Mouse (Mus musculus) hindbrain, embryonic 16.5 days (tissue): ENCODE measurements around the gene Helt. TPM values are rescaled to one million over a fixed set of nuclear protein-coding genes. Genes with fewer than 3 reads are reported as not detected.

Experiments
- ATAC-seq: fragments of 200-750 bp; cut with Nextera tagmentation; 2 replicates; pipeline ENCODE4 v1.8.0; 2017; ENCODE audit warnings: moderate TSS enrichment, moderate library complexity
- H3K27ac ChIP-seq: fragments of 300-500 bp; sonication (generic); 2 replicates; pipeline ENCODE4 v1.5.1; 2014; ENCODE audit warnings: low read depth, mild to moderate bottlenecking, control low read depth, low read length, moderate library complexity
- H3K27me3 ChIP-seq: fragments of 300-500 bp; sonication (generic); replicated peaks from 2 replicates; pipeline ENCODE4 v1.6.1; 2014; ENCODE audit warnings: low read length; ENCODE audit not compliant: control insufficient read depth, insufficient read depth
- H3K36me3 ChIP-seq: fragments of 300-500 bp; sonication (generic); 2 replicates; pipeline ENCODE4 v1.6.1; 2014; ENCODE audit warnings: mild to moderate bottlenecking, low read length, moderate library complexity, mixed read lengths; ENCODE audit not compliant: control insufficient read depth, insufficient read depth
- H3K4me1 ChIP-seq: fragments of 300-500 bp; sonication (generic); 2 replicates; pipeline ENCODE4 v1.6.1; 2014; ENCODE audit warnings: low read depth, low read length; ENCODE audit not compliant: control insufficient read depth, insufficient read depth
- H3K4me2 ChIP-seq: fragments of 300-500 bp; sonication (generic); 2 replicates; pipeline ENCODE4 v1.6.1; 2014; ENCODE audit warnings: mild to moderate bottlenecking, low read length, control low read depth, moderate library complexity
- H3K4me3 ChIP-seq: fragments of 300-500 bp; sonication (generic); 2 replicates; pipeline ENCODE4 v1.5.1; 2014; ENCODE audit warnings: mild to moderate bottlenecking, low read length, control low read depth, moderate library complexity
- H3K9ac ChIP-seq: fragments of 300-500 bp; sonication (generic); 2 replicates; pipeline ENCODE4 v1.6.1; 2014; ENCODE audit warnings: low read depth, mild to moderate bottlenecking, control low read depth, low read length, moderate library complexity
- H3K9me3 ChIP-seq: fragments of 300-500 bp; sonication (generic); 2 replicates; pipeline ENCODE4 v1.6.1; 2014; ENCODE audit warnings: mild to moderate bottlenecking, low read length, moderate library complexity; ENCODE audit not compliant: control insufficient read depth
- WGBS: fragments of 180-500 bp; shearing (Covaris S2); extraction: QIAGEN DNeasy Blood & Tissue Kit; methylation state at CpG from one replicate; pipeline ENCODE4 v1.1.7; 2014; 5-methylcytosine and 5-hydroxymethylcytosine counted together
- polyA plus RNA-seq: library from polyadenylated mRNA; unstranded; fragments of >200 nt; fragmentation: Nextera tagmentation; extraction: Ambion mirVana; gene quantifications from 2 replicates; pipeline ENCODE4 v1.2.1, GENCODE M21; 2015

The Helt gene
- polyA plus RNA-seq, 1 experiment from 2014 or later: not detected

- WGBS: 81% methylated on average over 2 of the region's 2 CpGs
- Histone ChIP-seq H3K27ac (no peak overlapping the region), H3K4me3 (no peak overlapping the region), H3K36me3 (no peaks in the 10 kb centered on the region), H3K4me1 (no peaks in the 10 kb centered on the region), H3K4me2 (no peak overlapping the region), H3K9me3 (no peaks in the 10 kb centered on the region), H3K27me3 (peaks cover 2% of the 10 kb centered on the region; the same call in 1 of the 2 replicates), H3K9ac (no peak overlapping the region)
- no peak for ATAC-seq
These were observed 13.7 kb upstream of the Helt start for GRCm38 (mm10) chr8:46308189-46308588.

GRCm38 (mm10) chr8:46305733-46306349 is 11.4 kb upstream of the Helt start:
- H3K27ac ChIP-seq: no peak overlapping the region
- no peaks in the 10 kb centered on the region for H3K36me3 ChIP-seq
- no peaks in the 10 kb centered on the region for H3K4me1 ChIP-seq
- no peak for ATAC-seq
- H3K9ac ChIP-seq: no peak overlapping the region
- peaks cover 2% of the 10 kb centered on the region; the same call in 1 of the 2 replicates for H3K27me3 ChIP-seq
- H3K4me3 ChIP-seq: no peak overlapping the region
- 11% methylated on average over 9 of the region's 9 CpGs for WGBS
- no peak overlapping the region for H3K4me2 ChIP-seq
- no peaks in the 10 kb centered on the region for H3K9me3 ChIP-seq

GRCm38 (mm10) chr8:46302121-46302520 is 7.7 kb upstream of the Helt start:
- H3K4me1 ChIP-seq: no peaks in the 10 kb centered on the region
- no peak overlapping the region for H3K4me3 ChIP-seq
- peaks cover 14% of the 10 kb centered on the region for H3K27me3 ChIP-seq
- H3K4me2 ChIP-seq: no peak overlapping the region
- H3K36me3 ChIP-seq: no peaks in the 10 kb centered on the region
- ATAC-seq: no peak
- no peak overlapping the region for H3K9ac ChIP-seq
- 93% methylated on average over 9 of the region's 9 CpGs for WGBS
- H3K9me3 ChIP-seq: no peaks in the 10 kb centered on the region
- H3K27ac ChIP-seq: no peak overlapping the region

GRCm38 (mm10) chr8:46298847-46299246 is 4.4 kb upstream of the Helt start:
- Histone ChIP-seq H3K27me3 (peaks cover 47% of the 10 kb centered on the region), H3K36me3 (no peaks in the 10 kb centered on the region), H3K4me1 (peaks cover 4% of the 10 kb centered on the region; the same call in 1 of the 2 replicates), H3K9ac (no peak overlapping the region), H3K4me2 (no peak overlapping the region), H3K9me3 (no peaks in the 10 kb centered on the region), H3K4me3 (no peak overlapping the region), H3K27ac (no peak overlapping the region)
- ATAC-seq: no peak
- 32% methylated on average over 7 of the region's 7 CpGs for WGBS

- ATAC-seq: no peak
- no peak overlapping the region for H3K4me2 ChIP-seq
- H3K9ac ChIP-seq: no peak overlapping the region
- H3K9me3 ChIP-seq: no peaks in the 10 kb centered on the region
- peaks cover 4% of the 10 kb centered on the region; the same call in 1 of the 2 replicates for H3K4me1 ChIP-seq
- H3K36me3 ChIP-seq: no peaks in the 10 kb centered on the region
- no peak overlapping the region for H3K27ac ChIP-seq
- peaks cover 69% of the 10 kb centered on the region for H3K27me3 ChIP-seq
- 3% methylated on average over 11 of the region's 11 CpGs for WGBS
- H3K4me3 ChIP-seq: no peak overlapping the region
These were observed 2.1 kb upstream of the Helt start for GRCm38 (mm10) chr8:46296551-46296950.

- H3K36me3 ChIP-seq: no peaks in the 10 kb centered on the region
- no peak for ATAC-seq
- no peak overlapping the region for H3K9ac ChIP-seq
- WGBS: under 1% methylated on average over 8 of the region's 8 CpGs
- peaks cover 73% of the 10 kb centered on the region for H3K27me3 ChIP-seq
- H3K27ac ChIP-seq: no peak overlapping the region
- H3K9me3 ChIP-seq: no peaks in the 10 kb centered on the region
- no peak overlapping the region for H3K4me2 ChIP-seq
- peaks cover 4% of the 10 kb centered on the region; the same call in 1 of the 2 replicates for H3K4me1 ChIP-seq
- H3K4me3 ChIP-seq: no peak overlapping the region
These were observed 1.5 kb upstream of the Helt start for GRCm38 (mm10) chr8:46295951-46296350.

GRCm38 (mm10) chr8:46295101-46295534 is 647 bp upstream of the Helt start:
- no peak overlapping the region for H3K4me3 ChIP-seq
- no peak overlapping the region for H3K27ac ChIP-seq
- peaks cover 76% of the 10 kb centered on the region for H3K27me3 ChIP-seq
- no peak for ATAC-seq
- peaks cover 4% of the 10 kb centered on the region; the same call in 1 of the 2 replicates for H3K4me1 ChIP-seq
- no peaks in the 10 kb centered on the region for H3K9me3 ChIP-seq
- H3K4me2 ChIP-seq: no peak overlapping the region
- H3K9ac ChIP-seq: no peak overlapping the region
- no peaks in the 10 kb centered on the region for H3K36me3 ChIP-seq
- 2% methylated on average over 13 of the region's 14 CpGs for WGBS

GRCm38 (mm10) chr8:46293741-46294151 is 725 bp downstream of the Helt start:
- Histone ChIP-seq H3K9me3 (no peaks in the 10 kb centered on the region), H3K4me1 (peaks cover 4% of the 10 kb centered on the region; the same call in 1 of the 2 replicates), H3K4me3 (0 out of 2 replicates have a peak overlapping the region, but pooled peaks have one; percentile 22), H3K4me2 (peak overlapping the region; percentile 45), H3K9ac (no peak overlapping the region), H3K36me3 (no peaks in the 10 kb centered on the region), H3K27me3 (peaks cover 79% of the 10 kb centered on the region), H3K27ac (no peak overlapping the region)
- 1% methylated on average over 16 of the region's 16 CpGs for WGBS
- no peak for ATAC-seq

- Histone ChIP-seq H3K4me2 (no peak overlapping the region), H3K4me1 (peaks cover 4% of the 10 kb centered on the region; the same call in 1 of the 2 replicates), H3K9ac (no peak overlapping the region), H3K27me3 (peaks cover 79% of the 10 kb centered on the region), H3K27ac (no peak overlapping the region), H3K4me3 (no peak overlapping the region), H3K36me3 (no peaks in the 10 kb centered on the region), H3K9me3 (no peaks in the 10 kb centered on the region)
- no peak for ATAC-seq
- WGBS: 1% methylated on average over 14 of the region's 14 CpGs
These were observed 1.3 kb downstream of the Helt start for GRCm38 (mm10) chr8:46293201-46293600.
